Mouse (Mus musculus) hindbrain, embryonic 12.5 days (tissue): Measurements from ENCODE around the gene Mmd2. TPM values are rescaled to one million over a fixed set of nuclear protein-coding genes. Genes with fewer than 3 reads are reported as not detected.

Source experiments
- ATAC-seq: fragments of 200-750 bp; cut with Nextera tagmentation; 2 replicates; pipeline ENCODE4 v1.8.0; 2017; ENCODE audit warnings: moderate TSS enrichment; ENCODE audit not compliant: low FRiP score
- H3K27ac ChIP-seq: fragments of 300-500 bp; sonication (generic); 2 replicates; pipeline ENCODE4 v1.5.1; 2016; ENCODE audit warnings: mild to moderate bottlenecking
- H3K27me3 ChIP-seq: fragments of 300-500 bp; sonication (generic); 2 replicates; pipeline ENCODE4 v1.6.1; 2016; ENCODE audit warnings: mild to moderate bottlenecking
- H3K36me3 ChIP-seq: fragments of 300-500 bp; sonication (generic); 2 replicates; pipeline ENCODE4 v1.6.1; 2016; ENCODE audit warnings: mild to moderate bottlenecking
- H3K4me1 ChIP-seq: fragments of 300-500 bp; sonication (generic); 2 replicates; pipeline ENCODE4 v1.6.1; 2016
- H3K4me2 ChIP-seq: fragments of 300-500 bp; sonication (generic); replicated peaks from 2 replicates; pipeline ENCODE4 v1.6.1; 2016; ENCODE audit warnings: mild to moderate bottlenecking
- H3K4me3 ChIP-seq: fragments of 300-500 bp; sonication (generic); 2 replicates; pipeline ENCODE4 v1.5.1; 2016; ENCODE audit warnings: mild to moderate bottlenecking
- H3K9ac ChIP-seq: fragments of 300-500 bp; sonication (generic); 2 replicates; pipeline ENCODE4 v1.6.1; 2016; ENCODE audit warnings: mild to moderate bottlenecking, moderate library complexity
- H3K9me3 ChIP-seq: fragments of 300-500 bp; sonication (generic); replicated peaks from 2 replicates; pipeline ENCODE4 v1.6.1; 2016; ENCODE audit warnings: mild to moderate bottlenecking
- WGBS: fragments of 180-500 bp; shearing (Covaris S2); methylation state at CpG from one replicate; pipeline ENCODE4 v1.1.7; 2016; 5-methylcytosine and 5-hydroxymethylcytosine counted together
- polyA plus RNA-seq: library from polyadenylated mRNA; unstranded; fragments of >200 nt; fragmentation: Nextera tagmentation; extraction: Ambion mirVana; gene quantifications from 2 replicates; pipeline ENCODE4 v1.2.1, GENCODE M21; 2016

Mmd2 gene
- polyA plus RNA-seq, 1 experiment from 2014 or later = 12.0 TPM

DNA sequence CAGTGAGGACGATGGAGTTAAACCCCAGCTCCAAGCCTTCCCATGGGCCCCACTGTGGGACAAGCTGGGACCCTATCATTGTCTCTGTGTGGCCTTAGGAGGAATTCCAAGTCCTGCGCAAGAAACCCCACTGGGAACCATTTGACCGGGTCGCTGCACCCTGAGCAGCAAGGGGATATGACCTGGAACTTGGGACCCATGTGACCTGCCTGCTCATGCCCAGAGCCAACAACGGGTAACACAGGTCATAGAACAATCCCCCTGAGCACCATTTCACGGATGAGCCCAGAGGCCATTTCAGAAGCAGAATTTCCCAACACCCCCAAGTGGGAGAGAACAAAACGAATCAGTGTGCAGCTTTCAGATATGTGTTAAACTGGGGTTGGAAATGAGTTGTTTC, 4.2 kb downstream of the Mmd2 start:
- 71% methylated on average over 7 of the region's 7 CpGs for WGBS
- H3K4me1 ChIP-seq = peaks cover 16% of the 10 kb centered on the region
- no peak overlapping the region for H3K9ac ChIP-seq
- H3K27me3 ChIP-seq = peaks cover 14% of the 10 kb centered on the region; the same call in 1 of the 2 replicates
- no peak overlapping the region for H3K4me2 ChIP-seq
- H3K36me3 ChIP-seq = no peaks in the 10 kb centered on the region
- no peak overlapping the region for H3K27ac ChIP-seq
- no peak overlapping the region for H3K4me3 ChIP-seq
- no peaks in the 10 kb centered on the region for H3K9me3 ChIP-seq
- no peak for ATAC-seq

DNA sequence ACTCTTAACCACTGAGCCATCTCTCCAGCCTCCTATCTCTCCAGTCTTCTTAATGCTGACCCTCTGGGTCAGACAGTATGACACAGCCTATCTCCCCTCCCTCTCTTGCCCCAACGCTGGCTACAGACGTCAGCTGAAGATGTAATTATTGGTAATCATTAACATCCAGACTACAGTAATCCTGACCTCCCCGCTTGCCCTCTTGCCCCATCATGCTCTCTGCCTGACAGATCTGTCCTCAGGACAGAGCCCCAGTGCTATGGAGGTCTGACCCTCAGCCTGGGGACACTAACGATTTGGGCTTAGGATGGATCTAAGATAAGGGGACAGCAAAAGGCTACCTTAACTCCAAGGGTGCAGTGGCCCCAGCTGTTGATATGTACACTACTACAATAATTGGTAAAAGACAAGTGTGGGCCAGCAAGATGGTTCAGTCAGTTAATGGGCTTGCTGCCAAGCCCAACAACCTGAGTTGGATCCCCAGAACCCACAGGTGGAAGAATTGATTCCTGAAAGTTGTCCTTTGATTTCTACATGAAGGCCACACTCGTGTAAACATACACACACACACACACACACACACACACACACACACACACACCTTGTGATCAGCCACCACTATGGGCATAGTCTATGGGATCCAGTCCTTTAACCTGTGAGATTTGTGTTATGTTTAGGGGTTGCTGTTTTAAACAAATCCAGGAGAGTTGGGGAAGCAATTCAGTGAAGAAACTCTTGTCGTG, 10.8 kb downstream of the Mmd2 start:
- H3K9ac ChIP-seq = no peak overlapping the region
- no peaks in the 10 kb centered on the region for H3K27me3 ChIP-seq
- ATAC-seq = no peak
- H3K4me1 ChIP-seq = peaks cover 6% of the 10 kb centered on the region
- no peak overlapping the region for H3K4me3 ChIP-seq
- no peaks in the 10 kb centered on the region for H3K9me3 ChIP-seq
- no peak overlapping the region for H3K4me2 ChIP-seq
- no peaks in the 10 kb centered on the region for H3K36me3 ChIP-seq
- no peak overlapping the region for H3K27ac ChIP-seq
- WGBS = 75% methylated on average over 6 of the region's 6 CpGs

- no peak for ATAC-seq
- Histone ChIP-seq H3K27me3 (no peaks in the 10 kb centered on the region), H3K4me1 (peaks cover 4% of the 10 kb centered on the region; the same call in 1 of the 2 replicates), H3K36me3 (no peaks in the 10 kb centered on the region), H3K27ac (no peak overlapping the region), H3K9me3 (no peaks in the 10 kb centered on the region), H3K9ac (no peak overlapping the region), H3K4me2 (no peak overlapping the region), H3K4me3 (no peak overlapping the region)
- WGBS = 86% methylated on average over 6 of the region's 6 CpGs
Observed at GRCm38 (mm10) chr5:142596723-142597122, 11.9 kb downstream of the Mmd2 start.

GRCm38 (mm10) chr5:142595698-142596097, 12.9 kb downstream of the Mmd2 start:
- Histone ChIP-seq H3K9ac (no peak overlapping the region), H3K36me3 (no peaks in the 10 kb centered on the region), H3K27ac (no peak overlapping the region), H3K9me3 (no peaks in the 10 kb centered on the region), H3K4me3 (no peak overlapping the region), H3K4me2 (no peak overlapping the region), H3K4me1 (peaks cover 4% of the 10 kb centered on the region; the same call in 1 of the 2 replicates), H3K27me3 (no peaks in the 10 kb centered on the region)
- ATAC-seq = no peak
- WGBS = 83% methylated on average over 3 of the region's 3 CpGs

GRCm38 (mm10) chr5:142590953-142591616, 17.5 kb downstream of the Mmd2 start:
- peak overlapping the region; percentile 81 for H3K27ac ChIP-seq
- H3K4me1 ChIP-seq = peaks cover 17% of the 10 kb centered on the region
- H3K36me3 ChIP-seq = no peaks in the 10 kb centered on the region
- ATAC-seq = peak; percentile 57
- H3K9me3 ChIP-seq = no peaks in the 10 kb centered on the region
- no peak overlapping the region for H3K9ac ChIP-seq
- H3K4me3 ChIP-seq = no peak overlapping the region
- no peak overlapping the region for H3K4me2 ChIP-seq
- WGBS = 55% methylated on average over 6 of the region's 6 CpGs
- H3K27me3 ChIP-seq = no peaks in the 10 kb centered on the region

GRCm38 (mm10) chr5:142583616-142584126, 24.9 kb downstream of the Mmd2 start:
- H3K9me3 ChIP-seq = no peaks in the 10 kb centered on the region
- H3K27me3 ChIP-seq = no peaks in the 10 kb centered on the region
- H3K9ac ChIP-seq = no peak overlapping the region
- peaks cover 13% of the 10 kb centered on the region for H3K4me1 ChIP-seq
- H3K36me3 ChIP-seq = no peaks in the 10 kb centered on the region
- H3K4me2 ChIP-seq = no peak overlapping the region
- 27% methylated on average over 14 of the region's 14 CpGs for WGBS
- ATAC-seq = peak; percentile 92
- peak overlapping the region; percentile 66 for H3K27ac ChIP-seq
- H3K4me3 ChIP-seq = no peak overlapping the region

DNA sequence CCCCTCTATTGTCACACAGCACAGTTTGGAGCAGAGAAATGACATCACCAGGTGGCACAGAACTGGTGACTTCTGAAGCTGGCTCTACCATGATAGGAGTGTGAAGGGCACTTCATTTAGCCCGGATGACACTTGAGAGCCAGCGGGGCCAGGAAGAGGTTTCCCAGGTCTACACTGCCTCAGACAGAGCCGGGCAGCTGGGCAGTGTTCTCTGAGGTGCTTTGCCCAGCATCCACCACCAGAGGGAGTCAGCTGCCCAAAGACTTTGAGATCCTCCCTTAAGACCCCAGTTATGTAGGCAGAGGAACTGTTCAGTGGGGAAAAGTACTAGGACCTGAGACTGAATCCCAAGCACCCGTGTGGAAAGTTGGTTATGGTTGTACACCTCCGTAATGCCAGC, 27.1 kb downstream of the Mmd2 start:
- WGBS = 9% methylated on average over 5 of the region's 5 CpGs
- no peak overlapping the region for H3K4me3 ChIP-seq
- H3K36me3 ChIP-seq = no peaks in the 10 kb centered on the region
- no peak overlapping the region for H3K27ac ChIP-seq
- no peak overlapping the region for H3K4me2 ChIP-seq
- no peaks in the 10 kb centered on the region for H3K9me3 ChIP-seq
- no peaks in the 10 kb centered on the region for H3K27me3 ChIP-seq
- H3K9ac ChIP-seq = no peak overlapping the region
- peaks cover 13% of the 10 kb centered on the region for H3K4me1 ChIP-seq
- ATAC-seq = 0 out of 2 replicates have a peak, but pooled peaks have one; percentile 53

- Histone ChIP-seq H3K9me3 (no peaks in the 10 kb centered on the region), H3K4me2 (no peak overlapping the region), H3K4me3 (no peak overlapping the region), H3K4me1 (peaks cover 4% of the 10 kb centered on the region), H3K27ac (no peak overlapping the region), H3K36me3 (no peaks in the 10 kb centered on the region), H3K27me3 (no peaks in the 10 kb centered on the region), H3K9ac (no peak overlapping the region)
- no peak for ATAC-seq
- WGBS = 88% methylated on average over 10 of the region's 10 CpGs
Observed at GRCm38 (mm10) chr5:142578192-142578591, 30.4 kb downstream of the Mmd2 start.

DNA sequence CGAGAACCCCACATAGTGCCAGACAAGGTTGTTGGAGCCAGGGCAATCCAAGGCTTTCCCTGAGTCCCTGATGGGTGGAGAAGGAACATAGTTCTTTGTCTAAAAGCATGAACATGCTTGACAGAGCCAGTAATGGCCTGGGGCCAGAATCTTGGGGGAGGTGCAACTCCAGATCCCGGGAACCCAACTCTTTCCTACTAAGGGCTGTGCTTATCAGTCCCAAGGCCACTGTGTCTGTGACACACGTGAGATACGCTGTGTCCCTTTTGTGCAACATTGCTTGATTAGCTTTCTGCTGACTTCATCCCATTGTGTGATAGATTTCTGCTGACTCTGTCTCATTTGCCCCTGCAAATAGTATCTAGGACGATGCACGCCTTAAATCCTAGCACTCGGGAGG, 31.8 kb downstream of the Mmd2 start:
- Histone ChIP-seq H3K4me2 (no peak overlapping the region), H3K9ac (no peak overlapping the region), H3K4me1 (0 out of 2 replicates have a peak, but pooled peaks cover 3% of the 10 kb centered on the region), H3K9me3 (0 out of 2 replicates have a peak, but pooled peaks cover 4% of the 10 kb centered on the region), H3K27me3 (no peaks in the 10 kb centered on the region), H3K36me3 (no peaks in the 10 kb centered on the region), H3K27ac (no peak overlapping the region), H3K4me3 (no peak overlapping the region)
- WGBS = 85% methylated on average over 7 of the region's 7 CpGs
- no peak for ATAC-seq

GRCm38 (mm10) chr5:142574323-142575057, 34.1 kb downstream of the Mmd2 start:
- H3K4me3 ChIP-seq = no peak overlapping the region
- 0 out of 2 replicates have a peak, but pooled peaks cover 4% of the 10 kb centered on the region for H3K9me3 ChIP-seq
- peak overlapping the region; percentile 20; the same call in 1 of the 2 replicates for H3K9ac ChIP-seq
- H3K27me3 ChIP-seq = no peaks in the 10 kb centered on the region
- WGBS = 76% methylated on average over 8 of the region's 8 CpGs
- no peak overlapping the region for H3K4me2 ChIP-seq
- no peaks in the 10 kb centered on the region for H3K36me3 ChIP-seq
- no peak for ATAC-seq
- H3K27ac ChIP-seq = no peak overlapping the region
- 0 out of 2 replicates have a peak, but pooled peaks cover 3% of the 10 kb centered on the region for H3K4me1 ChIP-seq

GRCm38 (mm10) chr5:142564606-142565005, 44.0 kb downstream of the Mmd2 start:
- Histone ChIP-seq H3K4me1 (no peaks in the 10 kb centered on the region), H3K27ac (no peak overlapping the region), H3K27me3 (no peaks in the 10 kb centered on the region), H3K4me3 (no peak overlapping the region), H3K4me2 (no peak overlapping the region), H3K9ac (no peak overlapping the region), H3K9me3 (peaks cover 8% of the 10 kb centered on the region), H3K36me3 (0 out of 2 replicates have a peak, but pooled peaks cover 6% of the 10 kb centered on the region)
- no peak for ATAC-seq
- 83% methylated on average over 1 of the region's 1 CpGs for WGBS

DNA sequence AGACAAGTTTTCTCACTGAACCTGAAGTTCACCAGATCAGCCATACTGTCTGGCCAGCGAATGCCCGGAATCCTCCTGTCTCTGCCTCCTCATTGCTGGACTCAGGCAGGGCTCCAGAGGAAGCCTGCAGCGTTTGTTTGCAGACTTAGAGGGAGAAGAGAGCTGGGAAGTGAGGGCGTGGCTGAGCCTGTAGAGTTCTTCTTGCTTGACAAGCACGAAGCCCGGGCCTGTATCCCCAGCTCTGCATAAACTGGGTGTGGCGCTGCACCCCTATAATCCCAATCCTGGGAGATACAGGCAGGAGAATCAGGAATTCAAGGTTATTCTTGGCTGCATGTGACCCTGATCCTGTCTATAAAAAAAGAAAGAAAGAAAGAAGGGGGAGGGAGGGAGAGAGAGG, 48.3 kb downstream of the Mmd2 start:
- Histone ChIP-seq H3K4me2 (no peak overlapping the region), H3K36me3 (no peaks in the 10 kb centered on the region), H3K9ac (no peak overlapping the region), H3K27ac (no peak overlapping the region), H3K4me1 (no peaks in the 10 kb centered on the region), H3K4me3 (no peak overlapping the region), H3K27me3 (no peaks in the 10 kb centered on the region; the same call in 1 of the 2 replicates), H3K9me3 (no peaks in the 10 kb centered on the region)
- ATAC-seq = no peak
- 59% methylated on average over 7 of the region's 7 CpGs for WGBS
